Mouse (Mus musculus): ENCODE data around the gene Aldh3b3.

DNA sequence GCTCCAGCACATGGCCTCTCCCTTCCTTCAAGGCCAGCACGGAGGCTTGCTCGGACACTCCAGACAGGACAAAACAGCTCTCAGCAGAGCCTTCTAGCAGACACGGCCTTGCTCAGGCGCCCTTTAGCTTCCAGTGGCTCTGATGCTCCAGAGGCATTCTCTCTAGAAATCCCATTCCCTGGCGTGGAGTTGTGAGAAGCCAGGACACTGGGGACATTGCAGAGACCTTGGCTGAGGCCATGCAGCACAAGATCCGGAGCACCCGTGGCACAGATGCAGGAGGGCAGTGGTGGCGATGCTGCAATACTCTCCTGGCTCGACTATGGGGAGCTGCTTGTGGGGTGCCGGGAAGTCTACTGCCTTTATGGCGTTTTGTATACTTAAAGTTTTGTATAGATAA, 41.7 kb upstream of the Aldh3b3 start:
- no peak for TF ChIP-seq CTCF (IDR thresholded peaks at IDR 0.05; ENCODE audit: low read depth)
- TF ChIP-seq EP300 (IDR thresholded peaks at IDR 0.05; ENCODE audit: low read depth): no peak

All from heart, postnatal 0 days (tissue).